Mouse (Mus musculus): ENCODE data around the gene 0610010F05Rik. TPM values are rescaled to one million over a fixed set of nuclear protein-coding genes. Genes with fewer than 3 reads are reported as not detected.

Gene 0610010F05Rik
- polyA plus RNA-seq, 1 experiment = 22.8 TPM

DNA sequence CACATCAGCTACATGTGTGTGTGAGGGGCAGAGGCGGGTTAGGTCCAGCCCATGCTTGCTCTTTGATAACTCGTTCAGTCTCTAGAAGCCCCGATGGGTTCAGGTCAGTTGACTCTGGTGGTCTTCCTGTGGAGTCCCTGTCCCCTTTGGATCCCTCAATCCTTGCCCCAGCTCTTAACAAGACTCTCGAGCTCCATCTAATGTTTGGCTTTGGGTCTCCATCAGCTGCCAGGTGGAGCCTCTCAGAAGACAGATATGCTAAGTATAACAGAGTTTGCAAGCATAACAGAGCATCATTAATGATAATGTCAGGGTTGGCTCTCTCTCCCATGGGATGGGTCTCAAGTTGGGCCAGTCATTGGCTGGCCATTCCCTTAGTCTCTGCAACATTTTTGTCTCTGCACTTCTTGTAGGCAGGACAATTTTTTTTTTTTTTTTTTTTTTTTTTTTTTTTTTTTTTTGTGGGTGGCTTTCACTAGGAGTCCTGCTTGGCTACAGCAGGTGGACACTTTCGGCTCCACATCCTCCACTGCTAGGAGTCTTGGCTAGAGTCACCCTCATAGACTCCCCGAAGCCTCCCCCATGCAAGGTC lies 76.3 kb downstream of the 0610010F05Rik start:
- H3K27me3 ChIP-seq (ENCODE audit: control insufficient read depth, insufficient read depth, low read length, poor library complexity, severe bottlenecking) = no peaks in the 10 kb centered on the region
- H3K9ac ChIP-seq (ENCODE audit: low read depth, poor library complexity, severe bottlenecking) = no peak overlapping the region
- no peak overlapping the region for H3K27ac ChIP-seq (ENCODE audit: insufficient read depth, low read length)
- H3K36me3 ChIP-seq (ENCODE audit: control insufficient read depth, insufficient read depth, low read length, poor library complexity, severe bottlenecking) = no peaks in the 10 kb centered on the region
- H3K4me3 ChIP-seq (ENCODE audit: low read depth, low read length) = no peak overlapping the region
- H3K9me3 ChIP-seq (replicated peaks; ENCODE audit: control insufficient read depth, insufficient read depth, low read length, poor library complexity, severe bottlenecking) = no peaks in the 10 kb centered on the region
- no peaks in the 10 kb centered on the region for H3K4me1 ChIP-seq (ENCODE audit: control insufficient read depth, insufficient read depth, low read length)
- TF ChIP-seq CTCF (IDR thresholded peaks at IDR 0.05; ENCODE audit: low read depth, low read length) (peak; percentile 13), EP300 (IDR thresholded peaks at IDR 0.05; ENCODE audit: insufficient read depth, low read depth, low read length) (no peak), POLR2A (IDR thresholded peaks at IDR 0.05; ENCODE audit: insufficient read depth, low read length) (no peak)

DNA sequence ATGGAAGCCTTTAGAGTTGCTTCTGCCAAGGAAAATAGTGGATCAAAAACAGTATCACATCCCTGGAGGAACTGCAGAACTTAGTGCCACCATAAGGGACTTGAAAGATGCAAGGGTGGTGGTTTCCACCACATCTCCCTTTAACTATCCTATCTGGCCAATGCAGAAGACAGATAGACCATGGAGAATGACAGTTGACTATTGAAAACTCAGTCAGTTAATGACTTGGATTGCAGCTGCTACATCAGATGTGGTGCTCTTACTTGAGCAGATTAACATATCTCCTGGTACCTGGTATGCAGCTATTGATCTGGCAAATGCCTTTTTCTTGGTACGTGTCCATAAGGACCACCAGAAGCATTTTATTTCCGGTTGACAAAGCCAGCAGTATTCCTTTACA lies 96.0 kb downstream of the 0610010F05Rik start:
- no peak overlapping the region for H3K9ac ChIP-seq (ENCODE audit: low read depth, poor library complexity, severe bottlenecking)
- H3K4me1 ChIP-seq (ENCODE audit: control insufficient read depth, insufficient read depth, low read length) = no peaks in the 10 kb centered on the region
- H3K36me3 ChIP-seq (ENCODE audit: control insufficient read depth, insufficient read depth, low read length, poor library complexity, severe bottlenecking) = no peaks in the 10 kb centered on the region
- no peak overlapping the region for H3K27ac ChIP-seq (ENCODE audit: insufficient read depth, low read length)
- H3K9me3 ChIP-seq (replicated peaks; ENCODE audit: control insufficient read depth, insufficient read depth, low read length, poor library complexity, severe bottlenecking) = no peaks in the 10 kb centered on the region
- H3K27me3 ChIP-seq (ENCODE audit: control insufficient read depth, insufficient read depth, low read length, poor library complexity, severe bottlenecking) = no peaks in the 10 kb centered on the region; the same call in 1 of the 2 replicates
- no peak overlapping the region for H3K4me3 ChIP-seq (ENCODE audit: low read depth, low read length)
- no peak for TF ChIP-seq POLR2A (IDR thresholded peaks at IDR 0.05; ENCODE audit: insufficient read depth, low read length)
- TF ChIP-seq EP300 (IDR thresholded peaks at IDR 0.05; ENCODE audit: insufficient read depth, low read depth, low read length) = no peak
- TF ChIP-seq CTCF (IDR thresholded peaks at IDR 0.05; ENCODE audit: low read depth, low read length) = no peak

DNA sequence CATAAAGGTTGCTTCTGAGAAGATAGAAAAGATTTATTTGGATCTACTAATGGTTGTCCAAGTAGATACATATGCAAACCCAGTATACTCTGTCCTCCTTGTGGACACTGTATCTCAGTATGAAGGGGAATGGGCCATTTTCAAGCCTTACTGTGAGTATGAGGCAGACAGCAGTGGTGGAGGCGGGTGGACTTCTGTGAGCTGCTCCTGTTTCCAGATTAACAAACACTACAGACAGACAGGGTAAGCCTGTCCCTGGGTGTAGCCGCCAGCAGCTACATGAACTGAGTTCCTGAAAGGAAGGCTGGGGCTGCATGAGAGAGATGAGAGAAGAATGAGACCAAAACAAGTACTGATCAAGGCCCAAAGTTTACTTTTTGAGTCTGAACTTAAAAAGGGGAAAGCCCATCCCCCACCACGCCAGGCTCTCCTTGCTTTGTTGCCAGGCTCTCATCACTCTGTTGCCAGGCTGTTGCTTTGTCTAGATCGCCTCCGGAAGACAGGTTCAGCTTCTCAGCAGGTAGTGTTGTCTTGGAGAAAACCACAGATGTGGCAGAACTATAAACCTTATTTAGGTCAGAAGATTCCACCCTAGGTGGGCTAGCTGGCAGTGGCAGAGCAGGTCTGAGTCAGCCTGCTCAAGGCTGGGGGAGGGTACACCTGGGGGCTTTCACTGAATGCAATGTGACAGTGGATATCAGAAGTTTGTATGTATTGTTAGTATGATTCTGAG lies 112.8 kb downstream of the 0610010F05Rik start, which contains the start of gene 1700093K21Rik:
Gene 1700093K21Rik (minus strand): TSS at position 683 of the 733 bp plus-strand sequence.
- Histone ChIP-seq H3K27me3 (ENCODE audit: control insufficient read depth, insufficient read depth, low read length, poor library complexity, severe bottlenecking) (no peaks in the 10 kb centered on the region; the same call in 1 of the 2 replicates), H3K27ac (ENCODE audit: insufficient read depth, low read length) (no peak within 1 kb of the TSS), H3K4me3 (ENCODE audit: low read depth, low read length) (no peak within 1 kb of the TSS), H3K36me3 (ENCODE audit: control insufficient read depth, insufficient read depth, low read length, poor library complexity, severe bottlenecking) (no peaks in the 10 kb centered on the region), H3K4me1 (ENCODE audit: control insufficient read depth, insufficient read depth, low read length) (peaks cover 4% of the 10 kb centered on the region), H3K9ac (ENCODE audit: low read depth, poor library complexity, severe bottlenecking) (no peak within 1 kb of the TSS), H3K9me3 (replicated peaks; ENCODE audit: control insufficient read depth, insufficient read depth, low read length, poor library complexity, severe bottlenecking) (peaks cover 11% of the 10 kb centered on the region)
- TF ChIP-seq CTCF (IDR thresholded peaks at IDR 0.05; ENCODE audit: low read depth, low read length) = no peak
- no peak for TF ChIP-seq POLR2A (IDR thresholded peaks at IDR 0.05; ENCODE audit: insufficient read depth, low read length)
- TF ChIP-seq EP300 (IDR thresholded peaks at IDR 0.05; ENCODE audit: insufficient read depth, low read depth, low read length) = no peak

GRCm38 (mm10) chr11:23518981-23519380 lies 114.5 kb downstream of the 0610010F05Rik start:
- H3K4me3 ChIP-seq (ENCODE audit: low read depth, low read length) = no peak overlapping the region
- H3K27ac ChIP-seq (ENCODE audit: insufficient read depth, low read length) = no peak overlapping the region
- no peaks in the 10 kb centered on the region for H3K27me3 ChIP-seq (ENCODE audit: control insufficient read depth, insufficient read depth, low read length, poor library complexity, severe bottlenecking)
- no peak overlapping the region for H3K9ac ChIP-seq (ENCODE audit: low read depth, poor library complexity, severe bottlenecking)
- H3K36me3 ChIP-seq (ENCODE audit: control insufficient read depth, insufficient read depth, low read length, poor library complexity, severe bottlenecking) = no peaks in the 10 kb centered on the region
- TF ChIP-seq EP300 (IDR thresholded peaks at IDR 0.05; ENCODE audit: insufficient read depth, low read depth, low read length) (no peak), CTCF (IDR thresholded peaks at IDR 0.05; ENCODE audit: low read depth, low read length) (no peak), POLR2A (IDR thresholded peaks at IDR 0.05; ENCODE audit: insufficient read depth, low read length) (no peak)
- peaks cover 4% of the 10 kb centered on the region for H3K4me1 ChIP-seq (ENCODE audit: control insufficient read depth, insufficient read depth, low read length)
- H3K9me3 ChIP-seq (replicated peaks; ENCODE audit: control insufficient read depth, insufficient read depth, low read length, poor library complexity, severe bottlenecking) = peaks cover under 1% of the 10 kb centered on the region; the same call in 1 of the 2 replicates

GRCm38 (mm10) chr11:23515315-23515714 lies 118.1 kb downstream of the 0610010F05Rik start:
- no peak overlapping the region for H3K9ac ChIP-seq (ENCODE audit: low read depth, poor library complexity, severe bottlenecking)
- TF ChIP-seq POLR2A (IDR thresholded peaks at IDR 0.05; ENCODE audit: insufficient read depth, low read length) = no peak
- no peak for TF ChIP-seq CTCF (IDR thresholded peaks at IDR 0.05; ENCODE audit: low read depth, low read length)
- no peak for TF ChIP-seq EP300 (IDR thresholded peaks at IDR 0.05; ENCODE audit: insufficient read depth, low read depth, low read length)
- peaks cover 4% of the 10 kb centered on the region for H3K4me1 ChIP-seq (ENCODE audit: control insufficient read depth, insufficient read depth, low read length)
- no peak overlapping the region for H3K27ac ChIP-seq (ENCODE audit: insufficient read depth, low read length)
- H3K36me3 ChIP-seq (ENCODE audit: control insufficient read depth, insufficient read depth, low read length, poor library complexity, severe bottlenecking) = no peaks in the 10 kb centered on the region
- H3K4me3 ChIP-seq (ENCODE audit: low read depth, low read length) = no peak overlapping the region
- H3K27me3 ChIP-seq (ENCODE audit: control insufficient read depth, insufficient read depth, low read length, poor library complexity, severe bottlenecking) = no peaks in the 10 kb centered on the region
- H3K9me3 ChIP-seq (replicated peaks; ENCODE audit: control insufficient read depth, insufficient read depth, low read length, poor library complexity, severe bottlenecking) = no peaks in the 10 kb centered on the region

Other genes with a start within 250 kb of the 0610010F05Rik start
- 49.1 and 52.1 TPM in 2 replicates for gene Ahsa2, start 135.6 kb downstream of the 0610010F05Rik start, polyA plus RNA-seq (2011; ENCODE audit: insufficient read depth, insufficient read length, low read depth, missing spikeins)
- 0.64 TPM in 1 of 2 replicates, not detected in the other for gene 1700093K21Rik, start 112.5 kb downstream of the 0610010F05Rik start, polyA plus RNA-seq (2011; ENCODE audit: insufficient read depth, insufficient read length, low read depth, missing spikeins)
- gene Pus10, start 32.0 kb upstream of the 0610010F05Rik start, polyA plus RNA-seq (2011; ENCODE audit: insufficient read depth, insufficient read length, low read depth, missing spikeins) = 62.5 and 72.8 TPM in 2 replicates
- gene Pex13, start 32.3 kb upstream of the 0610010F05Rik start, polyA plus RNA-seq (2011; ENCODE audit: insufficient read depth, insufficient read length, low read depth, missing spikeins) = 48.9 and 63.0 TPM in 2 replicates
- gene Rel, start 137.3 kb upstream of the 0610010F05Rik start, polyA plus RNA-seq (2011; ENCODE audit: insufficient read depth, insufficient read length, low read depth, missing spikeins) = 2.3 and 2.6 TPM in 2 replicates

All from ES-Bruce4 (cell line).